Mouse (Mus musculus) megakaryocyte, embryonic 14.5 days (primary cell): ENCODE measurements around the gene Tollip.

Experiments
- FLI1 ChIP-seq: IDR thresholded peaks from 2 replicates; pipeline ENCODE4 v1.6.1; 2012; ENCODE audit warnings: low read length, inconsistent platforms, mixed read lengths
- GATA1 ChIP-seq: IDR thresholded peaks from 3 replicates; pipeline ENCODE4 v1.6.1; 2012; ENCODE audit warnings: mixed read lengths, low read length, inconsistent platforms, borderline replicate concordance

GRCm38 (mm10) chr7:141957524-141958051 is 39.3 kb upstream of the Tollip start:
- TF ChIP-seq GATA1, result no peak
- TF ChIP-seq FLI1, result no peak
